Mouse (Mus musculus): Measurements from ENCODE around the gene B4galnt2. TPM values are rescaled to one million over a fixed set of nuclear protein-coding genes. Genes with fewer than 3 reads are reported as not detected.

The B4galnt2 gene
- polyA plus RNA-seq, 1 experiment: not detected

- no peak for TF ChIP-seq CTCF (IDR thresholded peaks at IDR 0.05; ENCODE audit: borderline replicate concordance, extremely low read depth, insufficient read depth, insufficient read length)
- TF ChIP-seq POLR2A (IDR thresholded peaks at IDR 0.05; ENCODE audit: borderline replicate concordance, extremely low read depth, insufficient read depth, insufficient read length, poor library complexity, severe bottlenecking): no peak
- DNase-seq (ENCODE audit: low read depth): peak; percentile 71
These were observed 77.6 kb downstream of the B4galnt2 start, which contains the start of gene Gngt2 for GRCm38 (mm10) chr11:95837059-95837458. Gene Gngt2 (plus strand): TSS chr11:95837216.

GRCm38 (mm10) chr11:95836433-95836832 is 78.3 kb downstream of the B4galnt2 start:
- no peak for DNase-seq (ENCODE audit: low read depth)
- TF ChIP-seq CTCF (IDR thresholded peaks at IDR 0.05; ENCODE audit: borderline replicate concordance, extremely low read depth, insufficient read depth, insufficient read length) (no peak), POLR2A (IDR thresholded peaks at IDR 0.05; ENCODE audit: borderline replicate concordance, extremely low read depth, insufficient read depth, insufficient read length, poor library complexity, severe bottlenecking) (no peak)

DNA sequence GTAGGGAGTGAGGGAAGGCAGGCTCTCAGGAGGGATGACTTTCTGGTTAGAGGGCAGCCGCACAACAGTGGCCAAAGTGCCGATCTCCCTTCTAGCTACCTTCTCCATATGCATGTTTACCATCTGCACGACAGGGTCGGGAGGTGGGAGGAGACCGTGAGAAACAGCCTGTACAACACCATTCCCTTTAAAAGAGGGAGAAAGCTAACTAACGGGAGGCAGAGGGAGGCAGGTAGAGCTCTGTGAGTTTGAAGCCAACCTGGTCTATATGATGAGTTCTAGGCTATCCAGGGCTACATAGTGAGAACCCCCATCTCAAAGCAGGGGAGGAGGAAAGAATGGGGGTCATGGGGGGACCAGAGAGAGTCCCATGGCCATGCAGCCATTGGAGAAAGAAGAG is 78.9 kb downstream of the B4galnt2 start:
- DNase-seq (ENCODE audit: low read depth): no peak
- no peak for TF ChIP-seq CTCF (IDR thresholded peaks at IDR 0.05; ENCODE audit: borderline replicate concordance, extremely low read depth, insufficient read depth, insufficient read length)
- TF ChIP-seq POLR2A (IDR thresholded peaks at IDR 0.05; ENCODE audit: borderline replicate concordance, extremely low read depth, insufficient read depth, insufficient read length, poor library complexity, severe bottlenecking): no peak

DNA sequence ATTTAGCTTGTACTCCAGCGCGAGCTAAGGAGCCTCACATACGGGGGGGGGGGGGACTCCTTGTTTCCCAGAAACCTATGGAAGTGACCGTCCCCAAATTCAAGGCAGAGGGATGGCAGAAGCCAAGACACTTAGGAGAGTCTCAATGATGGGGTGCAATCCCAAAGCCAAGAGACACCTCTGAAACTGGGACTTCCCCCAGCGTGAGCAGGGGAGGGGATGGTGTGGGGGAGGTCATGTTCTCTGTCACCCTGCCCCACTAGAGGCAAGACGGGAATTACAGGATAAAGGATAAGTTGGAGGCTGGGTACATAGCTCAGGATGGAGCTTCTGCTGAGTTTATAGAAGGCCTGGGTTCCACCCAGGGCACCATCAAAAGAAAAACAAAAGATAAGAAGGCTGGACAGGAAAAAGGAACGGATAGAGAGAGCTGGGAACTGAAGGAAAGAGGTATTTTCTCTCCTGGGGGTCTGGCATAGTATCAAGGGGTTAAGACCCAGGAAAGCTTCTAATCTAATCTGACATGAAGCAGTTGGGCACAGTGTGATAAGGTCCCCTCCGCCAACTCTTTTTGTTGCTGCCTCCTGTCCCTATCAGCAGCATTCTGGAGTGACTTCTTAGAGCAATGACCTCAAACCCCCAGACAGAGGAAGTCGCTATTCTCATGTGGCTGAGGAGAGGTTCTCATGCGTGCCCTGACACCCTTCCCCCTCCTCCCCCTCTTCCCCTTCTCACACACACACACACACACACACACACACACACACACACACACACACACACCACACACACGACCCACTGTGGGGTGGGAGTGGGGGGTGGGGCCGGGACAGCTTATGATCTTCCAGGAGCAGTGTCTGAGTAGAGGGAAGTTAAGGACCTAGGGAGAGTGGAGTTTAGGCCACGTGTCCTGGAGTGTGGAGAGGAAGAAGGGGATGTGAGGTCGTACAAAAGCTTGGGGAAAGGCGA is 79.7 kb downstream of the B4galnt2 start:
- TF ChIP-seq CTCF (IDR thresholded peaks at IDR 0.05; ENCODE audit: borderline replicate concordance, extremely low read depth, insufficient read depth, insufficient read length) (no peak), POLR2A (IDR thresholded peaks at IDR 0.05; ENCODE audit: borderline replicate concordance, extremely low read depth, insufficient read depth, insufficient read length, poor library complexity, severe bottlenecking) (no peak)
- DNase-seq (ENCODE audit: low read depth): no peak

DNA sequence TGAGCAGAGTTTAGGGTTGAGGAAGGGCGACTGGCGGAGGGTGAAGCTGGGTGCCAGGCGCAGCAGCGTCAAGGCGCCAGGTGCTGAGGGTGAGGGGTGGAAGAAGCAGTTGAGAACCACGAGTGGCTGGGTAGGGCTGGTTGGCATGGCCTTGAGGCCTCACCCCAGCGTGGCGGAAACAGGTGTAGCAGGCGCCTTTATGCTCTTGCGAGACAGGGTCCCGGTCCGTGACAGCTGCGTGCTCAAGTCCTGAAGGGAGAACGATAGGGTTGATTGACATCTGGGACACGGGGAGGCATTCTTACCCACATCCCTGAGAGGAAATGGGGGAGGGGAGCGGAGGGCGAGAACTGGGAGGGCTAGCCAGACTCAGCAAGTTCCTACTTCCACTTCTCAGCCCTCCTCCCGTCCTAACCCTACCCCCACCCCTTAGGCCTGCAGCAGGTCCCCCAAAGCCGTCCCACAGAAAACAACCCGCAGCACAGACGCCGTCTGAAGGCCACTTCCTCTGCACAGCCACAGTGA is 80.5 kb downstream of the B4galnt2 start:
- TF ChIP-seq POLR2A (IDR thresholded peaks at IDR 0.05; ENCODE audit: borderline replicate concordance, extremely low read depth, insufficient read depth, insufficient read length, poor library complexity, severe bottlenecking): no peak
- TF ChIP-seq CTCF (IDR thresholded peaks at IDR 0.05; ENCODE audit: borderline replicate concordance, extremely low read depth, insufficient read depth, insufficient read length): no peak
- peak; percentile 36 for DNase-seq (ENCODE audit: low read depth)

GRCm38 (mm10) chr11:95833631-95834142 is 81.0 kb downstream of the B4galnt2 start:
- no peak for TF ChIP-seq POLR2A (IDR thresholded peaks at IDR 0.05; ENCODE audit: borderline replicate concordance, extremely low read depth, insufficient read depth, insufficient read length, poor library complexity, severe bottlenecking)
- TF ChIP-seq CTCF (IDR thresholded peaks at IDR 0.05; ENCODE audit: borderline replicate concordance, extremely low read depth, insufficient read depth, insufficient read length): no peak
- no peak for DNase-seq (ENCODE audit: low read depth)

DNA sequence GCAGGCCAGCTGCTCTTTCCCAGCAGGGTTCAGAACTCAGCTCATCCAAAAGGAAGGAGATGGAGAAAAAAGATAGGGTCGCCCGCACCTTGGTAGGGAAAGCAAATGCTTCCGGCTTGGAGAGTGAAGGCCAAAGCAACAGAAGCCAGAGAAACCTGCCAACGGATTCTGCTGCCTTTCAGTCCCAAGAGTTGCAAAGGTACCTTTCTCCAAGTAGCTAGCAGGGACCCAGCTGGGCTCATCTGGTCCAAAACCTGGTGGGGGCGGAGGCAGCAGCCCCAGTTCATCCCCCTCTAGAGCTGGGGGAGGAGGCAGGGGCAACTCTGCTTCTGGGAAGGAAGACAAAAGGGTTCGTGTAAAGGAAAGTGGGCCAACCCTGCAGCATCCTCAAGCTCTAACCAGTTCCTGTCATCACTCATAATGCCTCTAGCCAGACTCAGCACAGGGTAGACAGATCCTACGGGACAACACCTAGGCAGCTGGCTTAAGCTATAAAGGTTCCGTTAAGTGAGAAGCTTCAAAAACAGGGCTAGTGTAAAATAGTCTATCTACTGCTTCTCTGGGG is 81.6 kb downstream of the B4galnt2 start:
- DNase-seq (ENCODE audit: low read depth): no peak
- TF ChIP-seq POLR2A (IDR thresholded peaks at IDR 0.05; ENCODE audit: borderline replicate concordance, extremely low read depth, insufficient read depth, insufficient read length, poor library complexity, severe bottlenecking): no peak
- no peak for TF ChIP-seq CTCF (IDR thresholded peaks at IDR 0.05; ENCODE audit: borderline replicate concordance, extremely low read depth, insufficient read depth, insufficient read length)

GRCm38 (mm10) chr11:95832129-95833005 is 82.3 kb downstream of the B4galnt2 start:
- no peak for DNase-seq (ENCODE audit: low read depth)
- TF ChIP-seq CTCF (IDR thresholded peaks at IDR 0.05; ENCODE audit: borderline replicate concordance, extremely low read depth, insufficient read depth, insufficient read length) (no peak), POLR2A (IDR thresholded peaks at IDR 0.05; ENCODE audit: borderline replicate concordance, extremely low read depth, insufficient read depth, insufficient read length, poor library complexity, severe bottlenecking) (no peak)

DNA sequence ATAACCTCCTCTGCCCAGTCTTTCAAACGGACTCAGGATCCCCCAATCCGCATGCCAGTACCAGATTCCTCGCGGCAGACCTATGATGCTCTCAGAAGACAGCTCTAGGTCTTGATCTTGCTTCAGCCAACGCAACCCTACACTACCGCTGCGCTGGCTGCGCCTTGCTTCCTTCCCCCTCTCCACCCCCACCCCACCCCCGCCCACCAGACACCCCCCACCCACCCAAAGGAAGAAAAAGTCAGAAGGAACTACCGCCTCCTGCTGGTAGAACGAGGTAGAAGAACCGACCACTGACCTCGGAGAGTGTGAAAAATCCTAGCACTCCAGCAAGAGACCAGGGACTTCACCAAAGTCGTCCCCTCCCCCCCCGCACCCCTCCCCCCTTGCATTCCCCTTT is 83.0 kb downstream of the B4galnt2 start:
- DNase-seq (ENCODE audit: low read depth): no peak
- TF ChIP-seq POLR2A (IDR thresholded peaks at IDR 0.05; ENCODE audit: borderline replicate concordance, extremely low read depth, insufficient read depth, insufficient read length, poor library complexity, severe bottlenecking): no peak
- TF ChIP-seq CTCF (IDR thresholded peaks at IDR 0.05; ENCODE audit: borderline replicate concordance, extremely low read depth, insufficient read depth, insufficient read length): peak; percentile 17; the same call in 1 of the 2 replicates

DNA sequence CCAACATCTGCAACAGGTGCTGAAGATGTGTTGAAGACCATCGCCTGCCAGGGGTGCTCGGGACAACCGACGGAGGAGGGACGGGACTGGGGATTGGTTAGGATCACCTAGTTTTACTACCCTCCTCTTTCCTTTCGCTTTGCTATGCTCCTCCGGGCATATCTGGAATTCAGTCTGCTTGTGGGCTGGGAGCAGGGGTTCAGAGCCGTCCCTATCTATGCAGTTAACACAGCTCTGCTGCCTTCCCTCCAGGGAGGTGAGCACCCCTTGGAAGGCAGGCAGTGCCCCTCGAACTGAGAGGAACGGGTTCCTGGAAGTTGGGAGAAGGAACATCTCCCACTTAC is 83.4 kb downstream of the B4galnt2 start:
- no peak for DNase-seq (ENCODE audit: low read depth)
- TF ChIP-seq POLR2A (IDR thresholded peaks at IDR 0.05; ENCODE audit: borderline replicate concordance, extremely low read depth, insufficient read depth, insufficient read length, poor library complexity, severe bottlenecking) (no peak), CTCF (IDR thresholded peaks at IDR 0.05; ENCODE audit: borderline replicate concordance, extremely low read depth, insufficient read depth, insufficient read length) (no peak)
